Mouse (Mus musculus) spleen, adult 2 months (tissue): ENCODE results near the gene Ddc. TPM values are rescaled to one million over a fixed set of nuclear protein-coding genes. Genes with fewer than 3 reads are reported as not detected.

Experiments
- DNase-seq, 2 experiments: peaks; one replicate each; pipeline versions ENCODE4 v3.0.0 to v3.0.0-alpha.2; 2012 to 2021; ENCODE audit warnings: low spot score in 2 of 2, low read depth in 1 of 2
- H3K27ac ChIP-seq: fragments of 200-500 bp; 2 replicates; pipeline ENCODE4 v1.5.1; 2012; ENCODE audit warnings: low read length, inconsistent platforms; ENCODE audit not compliant: insufficient read depth
- H3K27me3 ChIP-seq: fragments of 200-500 bp; 2 replicates; pipeline ENCODE4 v1.6.1; 2012; ENCODE audit warnings: mild to moderate bottlenecking, moderate library complexity, low read length, inconsistent platforms; ENCODE audit not compliant: control insufficient read depth, insufficient read depth
- H3K36me3 ChIP-seq: fragments of 200-500 bp; 2 replicates; pipeline ENCODE4 v1.6.1; 2012; ENCODE audit warnings: mild to moderate bottlenecking, low read length, inconsistent platforms; ENCODE audit not compliant: control insufficient read depth, insufficient read depth
- H3K4me1 ChIP-seq: fragments of 200-500 bp; 2 replicates; pipeline ENCODE4 v1.6.1; 2011; ENCODE audit warnings: inconsistent platforms; ENCODE audit not compliant: control insufficient read depth, insufficient read depth, insufficient read length
- H3K4me3 ChIP-seq: fragments of 200-500 bp; 2 replicates; pipeline ENCODE4 v1.5.1; 2011; ENCODE audit warnings: mild to moderate bottlenecking, inconsistent platforms; ENCODE audit not compliant: insufficient read depth, insufficient read length; ENCODE audit errors: extremely low read depth
- CTCF ChIP-seq: fragments of 200-500 bp; IDR thresholded peaks from 2 replicates; pipeline ENCODE4 v1.5.1; 2011; ENCODE audit warnings: mild to moderate bottlenecking, inconsistent platforms; ENCODE audit not compliant: insufficient read depth, insufficient read length, insufficient replicate concordance; ENCODE audit errors: extremely low read depth
- POLR2A ChIP-seq: fragments of 200-500 bp; IDR thresholded peaks from 2 replicates; pipeline ENCODE4 v1.6.1; 2011; ENCODE audit warnings: low read depth, low read length, inconsistent platforms
- whole genome bisulfite sequencing: fragments of 180-500 bp; shearing (Covaris S2); methylation state at CpG from one replicate; pipeline ENCODE4 v1.1.7; 2018; 5-methylcytosine and 5-hydroxymethylcytosine counted together
- polyA plus RNA-seq: library from polyadenylated mRNA; depleted of rRNA; stranded (reverse); fragments of >200 nt; gene quantifications from 2 replicates; pipeline ENCODE4 v1.2.3, GENCODE M21; 2012

Gene Ddc
- polyA plus RNA-seq, 1 experiment, result 0.35 TPM

DNA sequence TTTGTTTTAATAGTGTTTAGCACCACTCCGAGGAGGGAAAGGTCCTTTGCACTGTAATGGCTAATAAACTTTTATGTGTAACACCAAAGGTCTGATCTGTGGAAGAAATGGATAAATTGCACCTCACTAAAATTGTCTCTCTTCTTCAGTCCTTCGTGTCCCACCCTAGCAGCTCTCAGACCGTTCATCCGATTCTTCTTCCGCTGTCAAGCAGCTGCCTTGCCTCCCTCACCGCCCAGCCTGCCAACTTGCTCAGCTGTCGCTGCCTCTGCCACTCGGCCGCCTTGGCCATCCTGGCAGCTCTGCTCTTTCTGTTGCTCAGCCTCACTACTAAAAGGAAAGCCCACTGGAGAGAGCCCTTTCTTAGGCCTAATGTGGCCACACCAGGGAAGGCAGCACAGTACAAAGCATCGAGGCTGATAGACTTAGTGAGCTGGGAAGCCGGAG, 42.2 kb downstream of the Ddc start:
- Histone ChIP-seq H3K4me1 (no peaks in the 10 kb centered on the region), H3K4me3 (no peak overlapping the region), H3K27ac (no peak overlapping the region), H3K27me3 (no peaks in the 10 kb centered on the region), H3K36me3 (no peaks in the 10 kb centered on the region)
- no peak for DNase-seq
- WGBS, result 94% methylated on average over 11 of the region's 11 CpGs
- TF ChIP-seq CTCF (no peak), POLR2A (no peak)

DNA sequence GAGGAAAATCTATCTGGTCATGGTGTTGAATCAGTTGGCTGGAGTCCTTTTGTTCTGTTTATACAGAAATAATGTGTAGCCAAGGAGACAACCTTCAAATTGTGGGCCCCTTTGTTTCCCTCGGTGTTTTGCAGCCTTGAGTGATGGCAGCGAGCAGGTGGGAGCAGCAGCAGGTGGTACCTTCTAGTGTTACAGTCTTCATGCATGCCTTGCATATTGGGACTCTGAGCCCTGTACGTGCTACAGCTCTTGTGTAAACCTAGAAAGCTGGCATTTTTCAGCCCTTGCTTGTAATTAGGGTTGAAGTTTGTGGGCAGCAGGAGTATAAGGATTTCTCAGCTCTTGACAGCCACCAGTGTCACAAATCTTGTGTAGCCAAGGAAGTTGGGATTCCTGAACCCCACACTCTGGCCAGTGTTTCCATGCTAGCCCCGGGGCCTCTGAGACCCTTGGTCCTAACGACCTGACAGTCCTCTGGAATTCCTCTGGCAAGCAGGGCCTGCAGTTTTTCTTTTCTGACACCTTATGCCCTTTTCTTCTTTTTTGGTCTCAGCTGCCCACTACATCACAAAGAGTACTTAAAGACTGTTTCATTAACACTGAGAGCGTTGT, 42.8 kb downstream of the Ddc start:
- Histone ChIP-seq H3K36me3 (no peaks in the 10 kb centered on the region), H3K4me1 (no peaks in the 10 kb centered on the region), H3K4me3 (no peak overlapping the region), H3K27me3 (no peaks in the 10 kb centered on the region), H3K27ac (no peak overlapping the region)
- 83% methylated on average over 6 of the region's 6 CpGs for WGBS
- no peak for TF ChIP-seq CTCF
- TF ChIP-seq POLR2A, result no peak
- no peak for DNase-seq

DNA sequence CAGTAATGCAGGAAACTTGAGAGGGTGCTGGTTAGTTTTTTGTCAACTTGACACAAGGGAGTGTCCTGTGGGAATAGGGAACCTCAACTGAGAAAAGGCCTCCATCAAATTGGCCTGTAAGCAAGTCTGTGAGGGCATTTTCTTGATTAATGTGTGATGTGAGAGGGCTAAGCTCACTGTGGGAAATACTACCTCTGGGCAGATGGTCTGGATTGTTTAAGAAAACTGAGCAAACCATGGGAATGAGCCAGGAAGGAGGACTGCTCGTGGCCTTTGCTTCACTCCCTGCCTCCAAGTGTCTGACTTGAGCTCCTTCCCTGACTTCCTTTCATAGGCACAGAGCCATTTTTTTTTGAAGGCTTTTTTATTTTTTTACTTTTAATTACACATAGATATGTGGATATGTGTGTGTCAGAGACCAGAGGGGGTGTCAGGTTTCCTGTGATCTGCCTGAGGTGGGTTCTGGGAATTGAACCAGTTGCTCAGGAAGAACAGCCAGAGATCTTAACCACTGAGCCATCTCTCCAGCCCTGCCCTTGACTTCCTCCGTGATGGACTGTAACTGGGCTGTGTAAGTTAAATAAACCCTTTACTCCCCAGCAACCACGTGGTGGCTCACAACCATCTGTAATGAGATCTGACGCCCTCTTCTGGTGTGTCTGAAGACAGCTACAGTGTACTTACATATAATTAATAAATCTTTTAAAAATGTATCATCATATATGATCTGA, 44.0 kb downstream of the Ddc start:
- no peak overlapping the region for H3K27ac ChIP-seq
- H3K27me3 ChIP-seq, result no peaks in the 10 kb centered on the region
- WGBS, result 56% methylated on average over 4 of the region's 4 CpGs
- no peak for DNase-seq
- H3K4me1 ChIP-seq, result no peaks in the 10 kb centered on the region
- no peaks in the 10 kb centered on the region for H3K36me3 ChIP-seq
- no peak overlapping the region for H3K4me3 ChIP-seq
- TF ChIP-seq POLR2A (no peak), CTCF (no peak)

DNA sequence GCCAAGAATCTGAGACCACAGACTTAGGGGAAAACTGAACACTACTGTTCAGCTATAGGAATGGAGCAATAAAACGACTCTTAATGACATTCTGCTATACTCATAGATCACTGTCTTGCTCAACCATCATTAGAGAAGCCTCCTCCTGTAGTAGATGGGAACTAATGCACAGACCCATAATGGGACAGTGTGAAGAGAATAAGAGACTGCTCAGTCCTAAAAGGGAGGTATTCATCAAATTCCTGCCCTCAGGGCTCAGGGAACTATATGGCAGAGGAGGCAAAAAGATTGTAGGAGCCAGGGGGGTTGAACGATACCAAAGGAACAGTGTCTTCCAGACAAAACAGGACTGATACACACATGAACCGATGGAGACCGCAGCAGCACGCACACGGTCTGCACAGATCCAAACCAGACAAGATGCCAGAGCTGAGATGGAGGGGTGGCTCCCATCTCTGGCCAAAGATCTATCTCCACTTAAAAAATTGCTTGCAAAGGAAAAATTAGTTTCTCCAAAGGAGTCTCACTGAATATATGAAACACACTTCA, 45.9 kb downstream of the Ddc start:
- Histone ChIP-seq H3K27ac (no peak overlapping the region), H3K27me3 (no peaks in the 10 kb centered on the region), H3K4me1 (no peaks in the 10 kb centered on the region), H3K36me3 (no peaks in the 10 kb centered on the region), H3K4me3 (no peak overlapping the region)
- DNase-seq, result no peak
- 91% methylated on average over 6 of the region's 6 CpGs for WGBS
- TF ChIP-seq CTCF, result no peak
- TF ChIP-seq POLR2A, result no peak

DNA sequence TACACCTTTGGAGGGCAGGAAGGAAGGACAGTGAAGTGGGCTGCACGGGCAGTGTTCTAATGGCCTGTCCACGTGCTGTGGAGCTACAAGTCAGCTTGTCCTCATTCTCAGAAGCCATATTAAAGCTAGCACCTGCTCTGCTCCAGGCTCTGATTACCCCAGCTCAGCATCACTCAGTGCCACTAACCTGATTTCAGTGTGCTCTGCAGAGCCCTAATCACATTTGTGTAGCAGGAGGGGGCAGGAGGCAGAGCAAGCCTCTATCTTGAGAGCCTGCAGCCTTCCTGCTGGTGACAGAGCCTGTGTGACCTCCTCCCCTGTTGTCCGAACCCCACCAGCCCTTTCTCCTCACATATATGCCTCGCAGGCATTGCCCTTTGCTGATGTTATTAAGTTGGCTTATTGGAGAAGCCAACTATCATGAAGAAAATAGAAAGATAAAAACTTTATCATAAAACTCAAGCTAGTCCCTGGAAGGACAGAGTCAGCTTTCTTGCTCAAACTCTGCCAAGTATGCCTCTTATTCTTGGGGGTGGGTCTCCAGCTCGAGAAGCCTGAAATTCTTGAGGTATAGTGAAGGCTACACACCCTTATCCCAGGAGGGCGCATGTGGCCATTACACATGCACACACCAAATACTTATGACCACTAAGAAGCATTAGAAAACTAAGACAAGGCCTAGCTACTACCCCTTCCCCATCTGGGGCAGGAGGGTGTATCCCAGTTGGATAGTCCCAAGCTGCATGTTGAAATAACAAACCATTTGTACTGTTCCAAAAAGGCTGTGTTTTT, 47.3 kb downstream of the Ddc start:
- WGBS, result 82% methylated on average over 6 of the region's 6 CpGs
- TF ChIP-seq CTCF (no peak), POLR2A (no peak)
- H3K27ac ChIP-seq, result no peak overlapping the region
- H3K36me3 ChIP-seq, result no peaks in the 10 kb centered on the region
- H3K4me3 ChIP-seq, result no peak overlapping the region
- DNase-seq, result no peak
- H3K4me1 ChIP-seq, result no peaks in the 10 kb centered on the region
- H3K27me3 ChIP-seq, result no peaks in the 10 kb centered on the region

DNA sequence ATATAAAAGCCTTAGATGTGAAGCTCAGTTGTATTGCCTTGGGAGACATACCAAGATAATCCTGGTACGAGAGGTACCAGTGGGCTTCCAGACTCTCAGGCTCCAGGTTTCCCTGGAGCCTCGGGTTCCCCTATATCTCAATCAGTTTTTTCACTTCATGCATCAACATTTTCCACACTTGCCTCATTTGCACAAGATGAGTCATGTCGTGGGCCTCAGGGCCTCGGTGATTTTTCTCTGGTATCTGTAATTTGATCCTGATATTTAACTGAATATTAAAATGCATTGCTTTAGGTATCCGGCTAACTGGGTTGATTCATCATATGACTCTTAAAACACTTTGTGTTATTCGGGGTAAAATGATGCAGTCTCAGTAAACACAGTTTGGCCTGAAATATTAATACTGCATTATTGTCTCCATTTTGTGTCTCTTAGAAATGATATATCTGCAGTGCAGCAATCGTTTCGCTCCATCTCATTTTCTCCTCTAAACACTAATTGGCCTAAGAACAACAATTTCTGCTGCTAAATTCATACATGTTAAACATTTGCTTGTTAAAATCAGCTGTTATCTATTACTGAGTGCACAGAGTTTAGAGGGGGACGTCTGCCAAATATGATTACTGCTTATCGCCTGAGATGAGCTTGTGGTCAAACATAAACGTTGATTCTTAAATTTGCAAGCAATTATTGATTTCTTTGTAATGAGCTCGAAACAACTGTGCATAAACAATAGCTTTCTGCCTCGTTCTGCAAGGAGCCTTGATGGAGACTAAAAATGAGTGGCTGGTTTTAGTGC, 48.2 kb downstream of the Ddc start:
- Histone ChIP-seq H3K27me3 (no peaks in the 10 kb centered on the region), H3K4me1 (no peaks in the 10 kb centered on the region), H3K27ac (no peak overlapping the region), H3K36me3 (no peaks in the 10 kb centered on the region), H3K4me3 (no peak overlapping the region)
- TF ChIP-seq POLR2A (no peak), CTCF (no peak)
- WGBS, result 87% methylated on average over 13 of the region's 13 CpGs
- no peak for DNase-seq
